Mouse (Mus musculus) ES-E14 (cell line): ENCODE results near the gene Ovol3. TPM values are rescaled to one million over a fixed set of nuclear protein-coding genes. Genes with fewer than 3 reads are reported as not detected.
A peak's percentile ranks its signal among the peaks of the same experiment; 100 is the strongest.

Experiments
- DNase-seq: peaks from one replicate; pipeline ENCODE4 v3.0.0-alpha.2; 2013; ENCODE audit warnings: low read depth, low spot score
- H3K27ac ChIP-seq: 2 replicates; pipeline ENCODE4 v1.5.1; 2012; ENCODE audit warnings: low read depth, mild to moderate bottlenecking, low read length, moderate library complexity, mixed read lengths; ENCODE audit not compliant: poor library complexity, insufficient read depth, severe bottlenecking
- H3K36me3 ChIP-seq: 2 replicates; pipeline ENCODE4 v1.6.1; 2012; ENCODE audit warnings: mild to moderate bottlenecking, low read length, moderate library complexity, mixed read lengths; ENCODE audit not compliant: control insufficient read depth, poor library complexity, insufficient read depth, severe bottlenecking
- H3K4me1 ChIP-seq, 2 experiments: fragments of 150-350 bp in 1 of 2; sonication (generic) in 1 of 2; 2 replicates each; pipeline ENCODE4 v1.6.1; 2012; ENCODE audit warnings: low read length in 2 of 2, mild to moderate bottlenecking in 1 of 2, mixed read lengths in 1 of 2; ENCODE audit not compliant: control insufficient read depth in 2 of 2, insufficient read depth in 2 of 2, poor library complexity in 1 of 2
- H3K4me3 ChIP-seq, 2 experiments: fragments of 150-350 bp in 1 of 2; sonication (generic) in 1 of 2; 2 replicates each; pipeline ENCODE4 v1.5.1; 2012; ENCODE audit warnings: low read length in 2 of 2, low read depth in 1 of 2, mild to moderate bottlenecking in 1 of 2, mixed read lengths in 1 of 2; ENCODE audit not compliant: insufficient read depth in 1 of 2, poor library complexity in 1 of 2, severe bottlenecking in 1 of 2
- H3K9ac ChIP-seq: 2 replicates; pipeline ENCODE4 v1.6.1; 2012; ENCODE audit warnings: low read depth, mild to moderate bottlenecking, low read length, mixed read lengths; ENCODE audit not compliant: poor library complexity, insufficient read depth, severe bottlenecking
- H3K9me3 ChIP-seq: fragments of 150-350 bp; sonication (generic); 2 replicates; pipeline ENCODE4 v1.6.1; 2012; ENCODE audit warnings: low read depth, mild to moderate bottlenecking, low read length; ENCODE audit not compliant: control insufficient read depth, insufficient read depth
- CHD2 ChIP-seq: IDR thresholded peaks from 2 replicates; pipeline ENCODE4 v1.6.1; 2014; ENCODE audit warnings: mild to moderate bottlenecking, low read depth, low read length, inconsistent platforms
- HCFC1 ChIP-seq: IDR thresholded peaks from 2 replicates; pipeline ENCODE4 v1.6.1; 2012; ENCODE audit warnings: low read length, inconsistent platforms, borderline replicate concordance; ENCODE audit not compliant: insufficient read depth
- MAFK ChIP-seq: IDR thresholded peaks from 2 replicates; pipeline ENCODE4 v1.6.1; 2014; ENCODE audit warnings: mild to moderate bottlenecking, low read depth, low read length, inconsistent platforms; ENCODE audit not compliant: insufficient read depth
- ZC3H11A ChIP-seq: IDR thresholded peaks from 2 replicates; pipeline ENCODE4 v1.6.1; 2012; ENCODE audit warnings: low read depth, mild to moderate bottlenecking, inconsistent platforms, low read length, borderline replicate concordance
- ZNF384 ChIP-seq: IDR thresholded peaks from 2 replicates; pipeline ENCODE4 v1.6.1; 2012; ENCODE audit warnings: low read depth, low read length, inconsistent platforms
- in situ Hi-C, 2 experiments: fragments of 600-800 bp; cut with MboI; formaldehyde crosslinking; loops; one replicate each; pipeline ENCODE4 v1.15.1; 2025; ENCODE audit warnings: low sequenced_read_pairs in 2 of 2, inconsistent platforms in 1 of 2; ENCODE audit not compliant: unreplicated experiment in 2 of 2
- total RNA-seq: library from RNA; depleted of rRNA; stranded (reverse); fragments of 300-350 nt; gene quantifications from 2 replicates; pipeline ENCODE4 v1.2.3, GENCODE M21; 2012

The Ovol3 gene
- total RNA-seq, 1 experiment, result not detected

GRCm38 (mm10) chr7:30195461-30195860, 40.1 kb downstream of the Ovol3 start:
- H3K9ac ChIP-seq, result peak overlapping the region; percentile 50; the same call in 1 of the 2 replicates
- no peak for TF ChIP-seq ZC3H11A
- TF ChIP-seq HCFC1, result no peak
- TF ChIP-seq CHD2, result no peak
- no peak for TF ChIP-seq MAFK
- TF ChIP-seq ZNF384, result no peak
- no peak for DNase-seq
- H3K27ac ChIP-seq, result peak overlapping the region; percentile 48; the same call in 1 of the 2 replicates
- H3K4me1 ChIP-seq, result peaks cover 7 to 16% of the 10 kb centered on the region in 2 experiments; a peak in 3 of 4 replicates
- H3K4me3 ChIP-seq, result peak overlapping the region; percentile 80 to 86
- peaks cover 10% of the 10 kb centered on the region for H3K36me3 ChIP-seq
- no peaks in the 10 kb centered on the region for H3K9me3 ChIP-seq
- in situ Hi-C loops, result no loop called here

DNA sequence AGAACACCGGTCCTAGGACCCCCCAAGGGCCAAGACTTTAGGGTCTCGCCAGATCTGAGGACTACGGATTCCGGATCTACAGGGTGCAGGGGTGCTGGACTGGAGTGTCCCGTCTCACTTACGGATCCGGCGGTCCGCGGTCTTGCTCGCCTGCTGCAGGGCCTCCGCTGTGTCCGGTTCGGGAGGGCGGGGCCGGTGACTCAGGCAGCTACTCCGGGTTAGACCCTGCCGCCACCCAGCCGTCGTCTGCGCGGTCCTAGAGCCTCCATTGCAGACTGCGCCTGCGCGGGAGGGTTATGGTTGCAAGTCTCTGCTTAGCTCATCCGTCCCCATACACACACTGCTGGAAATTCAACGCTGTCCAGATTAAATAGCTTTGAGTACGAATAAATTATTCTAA, 40.6 kb downstream of the Ovol3 start:
- H3K4me3 ChIP-seq, result peak overlapping the region; percentile 80 to 86
- H3K9ac ChIP-seq, result peak overlapping the region; percentile 78
- in situ Hi-C loops, result no loop called here
- TF ChIP-seq MAFK (0 out of 2 replicates have a peak, but pooled peaks have one; percentile 32), CHD2 (no peak), ZNF384 (peak; percentile 69), ZC3H11A (no peak), HCFC1 (0 out of 2 replicates have a peak, but pooled peaks have one; percentile 54)
- DNase-seq, result peak; percentile 92
- H3K4me1 ChIP-seq, result peaks cover 7 to 12% of the 10 kb centered on the region in 2 experiments; a peak in 3 of 4 replicates
- H3K36me3 ChIP-seq, result peaks cover 15% of the 10 kb centered on the region
- H3K27ac ChIP-seq, result peak overlapping the region; percentile 89
- no peaks in the 10 kb centered on the region for H3K9me3 ChIP-seq

- Histone ChIP-seq H3K36me3 (peaks cover 17% of the 10 kb centered on the region), H3K4me1 (peaks cover 7 to 12% of the 10 kb centered on the region in 2 experiments; a peak in 3 of 4 replicates), H3K4me3 (peak overlapping the region; percentile 80 to 86), H3K9ac (peak overlapping the region; percentile 78), H3K27ac (peak overlapping the region; percentile 89), H3K9me3 (no peaks in the 10 kb centered on the region)
- in situ Hi-C loops, result no loop called here
- TF ChIP-seq ZNF384 (peak; percentile 98), MAFK (no peak), HCFC1 (no peak), ZC3H11A (no peak), CHD2 (no peak)
- no peak for DNase-seq
Measured at GRCm38 (mm10) chr7:30194101-30194831, 41.3 kb downstream of the Ovol3 start.

DNA sequence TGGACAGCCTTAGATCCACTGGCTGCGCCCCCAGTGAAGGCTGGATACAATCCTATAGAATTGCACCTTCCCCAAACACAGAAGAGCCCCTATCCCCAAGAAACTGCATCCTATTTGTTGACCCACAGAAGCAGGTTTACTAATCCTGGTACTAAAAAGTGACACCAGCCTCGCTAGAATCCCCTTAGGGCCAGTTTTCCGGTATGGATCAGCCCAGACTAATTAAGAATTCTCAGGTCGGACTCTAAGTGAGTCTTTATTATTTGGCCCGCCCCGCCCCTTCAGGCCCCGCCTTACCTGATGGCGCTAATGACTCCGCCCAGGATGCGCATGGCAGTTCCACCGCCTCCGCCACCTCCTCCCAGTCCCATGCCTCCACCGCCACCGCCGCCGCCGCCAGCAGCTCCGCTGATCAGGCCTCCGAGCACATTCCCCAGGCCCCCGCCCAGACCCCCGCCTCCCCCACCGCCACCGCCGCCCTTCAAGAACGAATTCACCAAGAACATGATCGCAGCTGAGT, 41.9 kb downstream of the Ovol3 start:
- peaks cover 23% of the 10 kb centered on the region for H3K36me3 ChIP-seq
- peak overlapping the region; percentile 89 for H3K27ac ChIP-seq
- H3K9ac ChIP-seq, result peak overlapping the region; percentile 78
- TF ChIP-seq MAFK (no peak), HCFC1 (no peak), ZC3H11A (no peak), CHD2 (no peak)
- in situ Hi-C loops, result no loop called here
- H3K4me3 ChIP-seq, result peak overlapping the region; percentile 80 to 86
- peak; percentile 88 for DNase-seq
- no peaks in the 10 kb centered on the region for H3K9me3 ChIP-seq
- H3K4me1 ChIP-seq, result peaks cover 5 to 16% of the 10 kb centered on the region in 2 experiments; a peak in 3 of 4 replicates
